Mouse (Mus musculus) gonadal fat pad, adult 2 months (tissue): ENCODE measurements around the gene Rela. TPM values are rescaled to one million over a fixed set of nuclear protein-coding genes. Genes with fewer than 3 reads are reported as not detected.
"Not testable (repeated sequence)": the region's sequence is repeated elsewhere in the genome, so short reads cannot be mapped to it uniquely, and the experiment has no call there.

Experiments
- DNase-seq: peaks from one replicate; pipeline ENCODE4 v3.0.0-alpha.2; 2012; ENCODE audit warnings: low read depth
- polyA plus RNA-seq: library from polyadenylated mRNA; depleted of rRNA; stranded (reverse); fragments of >200 nt; gene quantifications from 2 replicates; pipeline ENCODE4 v1.2.3, GENCODE M21; 2012

The Rela gene
- polyA plus RNA-seq, 1 experiment: 66.8 TPM

DNA sequence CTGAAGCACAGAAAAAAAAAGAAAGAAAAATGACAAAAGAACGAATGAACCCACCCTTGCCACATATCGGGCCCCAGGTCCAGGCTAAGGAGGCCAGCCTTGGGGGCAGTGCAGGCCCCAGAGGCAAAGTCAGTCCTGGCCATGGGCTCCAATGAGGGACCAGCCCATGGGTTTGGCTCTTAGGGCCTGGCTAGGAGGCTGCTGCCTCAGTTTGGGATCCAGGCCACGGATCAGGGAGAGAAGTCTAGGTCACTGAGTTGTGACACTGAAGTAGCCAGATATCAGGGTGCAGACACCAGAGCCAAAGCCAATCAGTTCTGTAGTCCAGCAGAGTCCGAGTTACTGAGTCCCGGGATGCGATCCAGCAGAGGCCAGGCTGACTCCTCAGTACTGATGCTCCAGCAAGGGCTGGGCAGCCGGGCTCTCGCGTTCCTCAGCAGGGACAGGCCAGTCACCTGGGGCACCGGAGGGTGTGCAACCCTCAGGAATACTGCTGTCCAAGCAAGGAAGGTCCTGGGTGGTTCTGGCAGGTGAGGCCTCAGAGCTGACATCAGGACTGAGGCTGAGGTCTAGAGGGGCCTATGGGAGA is 27.5 kb downstream of the Rela start:
- no peak for DNase-seq

DNA sequence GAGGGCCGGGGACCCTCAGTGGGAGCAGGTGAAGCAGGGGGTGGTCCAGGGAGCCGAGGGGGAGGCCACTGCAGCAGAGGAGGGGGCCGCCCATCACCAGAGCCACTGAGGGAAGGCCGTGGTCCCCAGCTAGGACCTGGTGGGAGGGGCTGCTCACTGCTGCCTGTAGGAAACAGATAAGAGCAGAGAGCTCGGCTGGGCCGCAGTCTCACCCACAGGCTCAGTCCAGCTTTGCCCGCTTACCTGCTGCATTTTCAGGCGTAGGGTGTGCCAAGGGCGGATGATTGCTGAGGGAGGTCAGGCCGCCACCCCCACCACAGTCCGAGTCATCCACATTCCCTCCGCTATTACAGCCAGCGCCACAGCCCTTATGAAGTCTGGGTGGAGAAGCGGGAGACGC is 28.2 kb downstream of the Rela start:
- no peak for DNase-seq

DNA sequence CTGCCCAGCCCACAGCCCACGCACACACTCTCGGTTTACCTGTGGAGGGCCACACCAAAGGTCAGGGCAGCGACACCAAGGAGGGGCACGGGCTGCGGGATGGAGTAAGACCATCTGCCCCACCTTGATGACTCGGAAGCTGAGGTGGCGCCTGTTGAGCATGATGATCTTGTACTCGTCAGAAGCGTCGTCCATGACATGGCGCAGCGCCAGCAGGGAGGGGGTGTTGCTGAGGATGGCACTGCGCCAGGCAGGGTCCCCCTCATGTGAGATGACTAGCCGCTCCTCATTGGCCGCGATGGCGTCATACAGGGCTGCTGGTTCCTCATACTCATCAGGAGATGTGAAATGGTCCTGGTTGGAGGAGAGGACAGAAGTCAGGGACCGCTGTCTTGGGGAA is 29.1 kb downstream of the Rela start:
- no peak for DNase-seq

DNA sequence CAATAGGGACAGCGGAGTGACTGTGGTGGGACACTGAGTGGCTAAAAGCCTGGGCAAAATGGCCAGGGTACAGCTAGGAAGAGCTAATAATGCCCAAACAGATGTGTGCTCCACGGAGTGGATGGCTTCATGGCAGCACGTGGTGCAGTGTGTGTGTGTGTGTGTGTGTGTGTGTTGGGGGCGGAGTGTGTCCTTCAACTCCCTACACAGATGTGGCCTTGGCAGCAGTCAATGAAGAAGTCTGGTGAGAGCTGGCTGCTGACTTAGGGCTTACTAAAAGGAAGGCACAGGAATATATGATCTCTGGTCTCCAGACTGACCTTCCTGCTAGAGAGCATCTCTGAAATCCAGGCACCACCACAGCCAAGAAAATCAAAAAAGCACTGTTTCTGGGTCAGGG is 31.1 kb downstream of the Rela start:
- DNase-seq: no peak

DNA sequence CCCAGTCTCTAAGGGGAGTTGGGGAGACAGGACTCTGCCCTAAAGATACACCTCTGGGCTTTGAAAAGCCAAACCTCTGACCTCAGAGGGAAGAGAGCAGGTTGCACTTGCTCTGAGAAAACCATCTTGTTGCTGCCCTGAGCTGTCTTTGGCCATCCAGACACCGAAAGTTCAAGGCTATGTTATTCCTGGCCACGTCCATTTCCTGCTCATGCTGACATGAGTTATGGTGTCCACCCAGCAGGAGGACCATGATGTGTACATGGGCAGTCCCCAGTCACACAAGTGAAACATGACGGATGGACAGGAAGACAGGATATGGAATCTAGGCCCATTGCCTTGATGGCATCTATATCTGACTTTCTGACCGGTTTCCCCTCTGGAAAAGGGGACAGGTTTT is 43.1 kb downstream of the Rela start:
- DNase-seq: no peak

DNA sequence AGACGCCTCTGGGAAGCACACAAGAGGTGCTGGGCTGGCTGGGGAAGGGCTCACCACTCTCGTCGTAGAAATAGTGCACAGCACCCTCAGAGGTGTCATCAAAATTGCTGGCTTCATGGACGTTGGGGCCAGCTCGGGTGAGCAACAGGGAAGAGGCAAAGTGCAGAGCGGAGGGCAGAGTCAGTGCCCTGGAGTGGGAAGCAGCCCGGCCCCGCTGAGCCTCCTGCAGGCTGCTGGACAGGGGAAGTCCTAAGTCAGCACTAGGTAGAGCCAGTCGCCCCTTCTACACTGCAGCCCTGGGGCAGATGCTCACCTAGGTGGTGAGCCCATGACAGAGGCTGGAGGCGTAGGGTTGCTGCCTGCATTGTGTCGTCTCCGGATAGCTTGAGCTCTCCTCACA is 47.0 kb downstream of the Rela start:
- no peak for DNase-seq

- DNase-seq: no peak
Measured at GRCm38 (mm10) chr19:5684985-5685384, 47.7 kb downstream of the Rela start.

DNA sequence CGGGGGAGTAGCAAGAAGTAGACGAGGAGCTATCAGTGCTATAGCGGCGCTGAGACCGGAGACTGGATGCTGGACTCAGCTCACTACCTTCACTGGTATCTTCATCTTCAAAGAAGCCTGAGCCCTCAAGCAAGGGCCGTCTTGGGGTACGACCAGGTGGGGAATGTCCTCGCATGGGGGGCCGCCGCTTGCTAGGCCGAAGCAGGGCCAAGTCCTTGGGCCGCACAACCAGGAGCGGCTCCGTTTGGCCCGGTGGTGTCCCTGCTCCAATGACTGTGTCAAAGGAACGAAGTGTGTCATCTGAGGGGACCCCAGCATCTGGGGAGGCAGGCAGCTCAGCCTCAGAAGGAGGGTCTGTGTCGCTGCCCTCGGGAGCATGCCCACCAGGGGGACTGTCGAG is 48.1 kb downstream of the Rela start:
- no peak for DNase-seq

GRCm38 (mm10) chr19:5685861-5686260 is 48.6 kb downstream of the Rela start:
- DNase-seq: no peak

- no peak for DNase-seq
Measured at GRCm38 (mm10) chr19:5686437-5686836, 49.2 kb downstream of the Rela start.

DNA sequence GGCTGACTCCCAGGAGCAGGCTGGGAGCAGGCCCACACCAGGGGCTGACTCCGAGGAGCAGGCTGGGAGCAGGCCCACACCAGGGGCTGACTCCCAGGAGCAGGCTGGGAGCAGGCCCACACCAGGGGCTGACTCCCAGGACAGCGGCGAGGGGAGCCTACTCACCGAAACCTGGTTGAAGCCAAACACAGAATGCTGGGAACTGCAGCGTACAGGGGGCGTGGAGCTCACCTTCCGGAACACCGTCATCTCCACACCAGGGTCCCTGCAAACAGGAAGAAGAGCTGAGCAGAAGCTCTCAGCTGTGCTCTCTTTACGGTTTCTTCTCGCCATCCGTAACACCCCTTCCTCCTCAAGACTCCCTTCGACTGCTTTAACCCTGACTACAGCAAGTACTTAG is 49.7 kb downstream of the Rela start:
- DNase-seq: not testable (repeated sequence)

GRCm38 (mm10) chr19:5687738-5688137 is 50.5 kb downstream of the Rela start:
- no peak for DNase-seq

DNA sequence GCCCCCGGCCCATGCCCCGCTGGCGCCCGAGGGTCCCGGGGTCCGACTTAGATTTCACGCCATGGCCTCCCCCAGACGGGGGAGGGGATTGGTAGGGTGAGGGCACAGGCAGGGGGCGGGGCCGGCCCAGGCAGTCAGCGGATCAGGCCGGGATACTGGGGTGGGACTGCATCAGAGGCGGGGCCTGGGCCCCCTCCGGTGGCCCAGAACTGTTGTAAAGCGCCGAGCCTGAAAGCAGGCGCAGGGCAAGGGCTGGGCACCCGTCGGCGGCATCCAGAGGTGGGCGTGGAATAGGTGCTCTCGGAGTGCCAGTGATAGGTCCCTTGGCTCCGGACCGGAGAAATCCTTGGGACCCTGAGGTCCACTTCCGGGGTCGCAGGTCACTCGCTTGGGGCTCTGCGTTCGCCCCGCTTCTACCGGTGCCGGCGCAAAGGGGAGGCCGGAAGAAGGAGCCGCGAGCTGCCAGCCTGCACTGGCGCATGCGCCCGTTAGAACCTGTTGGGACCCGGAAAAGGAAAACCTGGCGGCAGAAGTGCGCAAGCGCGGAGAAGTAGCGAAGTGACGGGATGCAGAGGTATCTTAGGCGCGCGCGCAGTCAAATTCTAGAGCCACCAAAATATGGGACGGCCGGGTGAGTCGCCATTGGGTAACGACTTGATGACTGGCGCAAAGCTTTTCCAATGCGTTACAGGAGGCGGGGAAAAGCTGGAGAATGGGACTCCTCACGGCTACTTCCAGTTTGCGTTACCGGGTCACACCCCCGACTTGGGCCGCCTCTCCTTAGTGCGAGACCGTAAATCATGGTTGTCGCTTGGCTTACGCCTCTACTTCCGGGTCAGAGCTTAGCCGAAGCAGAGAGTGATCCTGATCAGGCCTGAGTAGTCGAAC is 51.2 kb downstream of the Rela start, which contains the start of the genes Map3k11 and Pcnx3:
Map3k11 (plus strand) TSS at position 543 of the 888 bp plus-strand sequence.
Pcnx3 (minus strand) TSS at position 709 of the 888 bp plus-strand sequence.
- DNase-seq: peak; percentile 96

- DNase-seq: no peak
Measured at GRCm38 (mm10) chr19:5689088-5689428, 51.8 kb downstream of the Rela start.

DNA sequence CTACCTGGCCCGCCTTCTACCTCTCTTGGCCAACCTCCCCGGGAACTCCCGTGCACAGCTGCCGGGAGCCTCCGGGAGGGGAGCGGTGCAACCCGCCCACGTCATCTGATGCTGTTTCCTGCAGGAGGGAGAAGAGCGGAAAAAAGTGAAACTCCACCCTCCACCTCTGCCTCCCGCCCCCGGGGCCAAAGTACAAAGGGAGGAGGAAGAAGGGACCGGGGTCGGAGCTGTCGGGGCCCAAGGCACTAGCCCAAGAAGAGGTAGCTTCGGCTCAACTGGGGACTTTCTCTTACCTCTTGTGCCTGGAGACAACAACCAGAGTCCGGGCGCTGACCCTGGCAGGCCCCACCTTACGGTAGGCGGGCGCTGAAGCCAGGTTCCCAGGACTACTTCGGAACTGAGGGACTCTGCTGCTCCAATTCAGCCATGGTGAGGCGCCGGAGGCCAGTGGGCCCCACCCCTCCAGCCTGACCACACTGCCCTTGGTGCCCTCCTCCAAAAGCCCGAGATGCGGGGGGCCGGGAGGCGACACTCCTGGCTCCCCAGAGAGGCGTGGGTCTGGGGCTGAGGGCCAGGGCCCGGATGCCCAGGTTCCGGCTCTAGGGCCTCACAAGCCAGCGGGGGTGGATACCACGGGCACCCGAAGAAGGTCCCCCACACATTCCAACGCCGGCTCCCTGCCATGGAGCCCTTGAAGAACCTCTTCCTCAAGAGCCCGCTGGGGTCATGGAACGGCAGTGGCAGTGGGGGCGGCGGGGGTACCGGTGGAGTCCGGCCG is 52.5 kb downstream of the Rela start:
- peak; percentile 60 for DNase-seq

GRCm38 (mm10) chr19:5690343-5690735 is 53.1 kb downstream of the Rela start:
- no peak for DNase-seq

DNA sequence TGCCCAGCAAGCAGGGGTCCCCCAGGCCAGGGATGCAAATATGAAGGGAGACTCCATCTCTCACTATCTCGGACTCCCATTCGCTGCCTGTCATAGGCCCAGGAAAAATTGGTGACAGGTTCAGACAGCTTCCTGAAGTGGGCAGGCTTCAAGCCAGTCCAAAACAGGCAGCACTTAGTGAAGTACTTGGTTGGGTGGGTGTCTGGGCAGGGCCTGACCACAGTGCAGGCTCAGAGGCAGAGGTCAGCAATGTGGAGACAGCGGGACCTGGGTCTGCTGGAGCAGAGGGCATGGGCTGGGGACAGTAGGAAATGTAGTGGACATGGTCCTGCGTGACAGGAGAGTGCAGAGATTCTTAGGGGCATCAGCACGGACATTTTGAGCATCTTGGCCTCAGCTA is 54.3 kb downstream of the Rela start:
- no peak for DNase-seq

DNA sequence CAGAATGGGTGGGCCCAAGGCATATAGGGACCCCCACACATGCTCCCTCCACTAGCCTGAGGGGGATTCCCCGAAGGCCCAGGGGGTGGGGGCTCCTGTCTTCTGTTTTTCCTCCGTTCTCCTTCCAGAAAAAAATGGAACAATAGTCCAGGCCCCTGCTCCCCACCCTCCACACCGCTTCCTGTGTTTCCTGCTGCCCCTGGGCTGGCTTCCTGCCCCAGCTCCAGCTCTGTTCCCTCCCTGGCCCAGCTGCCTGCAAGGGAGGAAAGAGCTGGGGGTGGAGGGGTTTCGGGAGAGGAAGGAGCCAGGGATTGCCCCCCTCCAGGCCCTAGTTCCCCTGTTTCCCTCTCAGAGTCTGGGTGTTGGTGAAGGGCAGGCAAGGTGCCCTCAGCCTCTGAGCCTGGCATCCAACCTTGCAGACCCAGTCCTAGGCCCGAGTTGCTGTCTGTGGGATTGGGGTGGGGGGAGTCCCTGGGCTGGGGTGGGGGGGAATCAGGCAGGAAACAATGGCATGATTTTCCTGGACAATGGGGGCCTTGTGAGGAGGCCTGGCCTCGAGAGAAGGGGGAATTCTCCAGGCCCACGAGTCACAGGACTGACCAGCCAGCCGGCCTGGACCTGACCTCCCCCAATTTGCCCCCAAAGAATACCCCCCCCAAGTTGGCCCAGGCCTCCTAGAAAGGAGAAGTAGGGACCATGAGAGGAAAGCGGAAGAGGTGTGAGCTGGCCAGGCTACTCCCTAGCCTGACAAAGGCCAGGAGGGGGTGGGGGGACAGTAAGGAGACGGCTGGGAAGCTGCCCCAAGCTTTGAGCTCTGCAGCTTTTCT is 55.0 kb downstream of the Rela start:
- no peak for DNase-seq

- DNase-seq: no peak
Measured at GRCm38 (mm10) chr19:5692913-5693396, 55.7 kb downstream of the Rela start.

- no peak for DNase-seq
Measured at GRCm38 (mm10) chr19:5693801-5694200, 56.5 kb downstream of the Rela start.

DNA sequence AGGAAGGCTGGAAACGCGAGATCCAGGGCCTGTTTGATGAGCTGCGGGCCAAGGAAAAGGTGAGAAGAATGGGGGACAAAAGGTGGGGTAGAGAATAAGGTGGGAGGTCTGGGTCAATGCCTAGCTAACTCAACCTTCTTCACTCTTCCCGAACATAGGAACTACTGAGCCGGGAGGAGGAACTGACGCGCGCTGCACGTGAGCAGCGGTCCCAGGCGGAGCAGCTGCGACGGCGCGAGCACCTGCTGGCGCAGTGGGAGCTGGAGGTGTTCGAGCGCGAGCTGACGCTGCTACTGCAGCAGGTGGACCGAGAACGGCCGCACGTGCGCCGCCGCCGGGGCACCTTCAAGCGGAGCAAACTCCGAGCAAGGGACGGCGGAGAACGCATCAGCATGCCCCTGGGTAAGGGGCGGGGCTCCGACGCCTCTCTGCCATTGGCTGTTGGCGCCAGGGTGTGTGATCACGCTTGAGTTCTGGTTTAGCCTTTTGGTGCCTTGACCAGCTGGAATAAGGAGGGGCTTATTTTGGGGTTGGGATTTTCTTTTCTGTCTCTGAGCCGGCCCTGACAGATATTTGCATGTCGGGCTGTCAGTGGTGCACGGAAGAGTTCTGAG is 58.7 kb downstream of the Rela start:
- no peak for DNase-seq
